Mouse (Mus musculus): Measurements from ENCODE around the gene Gpr143.

GRCm38 (mm10) chrX:152768891-152769599, 12.7 kb upstream of the Gpr143 start, which contains the start of gene Shroom2:
- TF ChIP-seq CTCF (IDR thresholded peaks at IDR 0.05; ENCODE audit: control insufficient read depth, insufficient read depth, insufficient replicate concordance, low read depth, low read length) (no peak), POLR2A (IDR thresholded peaks at IDR 0.05; ENCODE audit: control insufficient read depth, low read depth, low read length) (no peak)

Measured in testis, adult 2 months (tissue).